Mouse (Mus musculus): ENCODE results near the gene Pop5.

- TF ChIP-seq EP300 (IDR thresholded peaks at IDR 0.05; ENCODE audit: low read depth) (no peak), CTCF (IDR thresholded peaks at IDR 0.05; ENCODE audit: low read depth) (no peak)
Measured at GRCm38 (mm10) chr5:115212861-115213260, 22.8 kb upstream of the Pop5 start.

All from heart, postnatal 0 days (tissue).